Mouse (Mus musculus) skeletal muscle tissue, adult 2 months (tissue): ENCODE data around the gene Tcf25.

ENCODE experiments used
- DNase-seq: peaks from one replicate; pipeline ENCODE4 v3.0.0-alpha.2; 2012; ENCODE audit warnings: low read depth, low spot score

Tcf25 gene

DNA sequence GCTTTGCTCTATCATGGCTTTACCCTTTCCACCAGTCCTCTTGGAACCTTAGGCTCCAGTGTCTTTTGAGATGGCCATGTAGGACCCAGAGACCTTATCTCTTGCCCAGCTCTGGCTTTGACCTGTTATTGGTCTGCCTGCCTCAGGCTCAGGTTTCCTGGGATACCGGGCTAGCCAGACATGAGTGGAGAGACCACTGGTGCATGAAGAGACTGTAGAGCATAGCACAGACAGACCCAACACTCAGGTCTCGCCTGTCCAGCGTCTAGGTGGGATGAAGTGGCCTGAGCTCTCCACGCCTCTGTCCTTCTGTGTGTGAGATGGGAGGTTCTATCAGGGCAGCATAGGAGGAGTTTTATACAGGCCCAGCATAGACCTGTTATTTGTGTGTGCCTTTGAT is 24.5 kb upstream of the Tcf25 start:
- DNase-seq = no peak

DNA sequence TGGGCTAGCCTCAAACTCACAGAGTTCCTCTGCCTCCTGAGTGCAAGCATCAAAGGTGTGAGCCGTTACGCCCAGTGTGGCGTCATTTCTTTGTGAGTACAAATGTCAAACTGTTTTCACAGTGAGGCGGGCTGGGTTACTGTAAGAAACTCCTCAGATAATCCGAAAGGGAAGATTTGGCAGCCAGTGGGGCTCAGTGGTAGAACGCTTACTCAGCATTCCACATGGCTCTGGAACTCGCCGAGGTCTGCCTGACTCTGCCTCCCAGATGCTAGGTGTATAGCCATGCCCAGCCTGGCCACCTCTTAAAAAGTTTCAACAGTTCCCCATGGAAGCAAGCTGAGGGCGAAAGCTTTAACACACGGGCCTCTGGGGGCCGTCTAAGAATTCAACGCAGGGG is 21.4 kb upstream of the Tcf25 start:
- DNase-seq = no peak

DNA sequence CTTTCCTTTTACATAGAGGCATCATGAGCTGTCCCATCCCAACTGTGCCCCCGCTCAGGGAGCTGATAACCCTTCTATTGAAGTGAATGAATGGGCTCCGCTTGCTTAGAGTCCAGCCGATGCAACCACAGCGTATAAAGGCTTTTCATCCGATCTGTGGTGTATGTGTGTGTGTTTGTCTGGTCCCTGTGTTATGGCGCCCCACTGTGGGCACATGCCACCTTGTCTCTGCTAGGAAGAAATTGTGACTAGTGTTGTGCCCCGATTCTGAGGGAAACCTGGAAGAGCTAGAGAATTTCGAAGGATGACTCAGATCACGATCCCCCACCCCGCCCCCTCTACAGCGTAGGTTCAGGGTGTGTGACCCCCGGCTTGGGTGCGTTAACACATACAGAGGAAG is 20.8 kb upstream of the Tcf25 start:
- no peak for DNase-seq

DNA sequence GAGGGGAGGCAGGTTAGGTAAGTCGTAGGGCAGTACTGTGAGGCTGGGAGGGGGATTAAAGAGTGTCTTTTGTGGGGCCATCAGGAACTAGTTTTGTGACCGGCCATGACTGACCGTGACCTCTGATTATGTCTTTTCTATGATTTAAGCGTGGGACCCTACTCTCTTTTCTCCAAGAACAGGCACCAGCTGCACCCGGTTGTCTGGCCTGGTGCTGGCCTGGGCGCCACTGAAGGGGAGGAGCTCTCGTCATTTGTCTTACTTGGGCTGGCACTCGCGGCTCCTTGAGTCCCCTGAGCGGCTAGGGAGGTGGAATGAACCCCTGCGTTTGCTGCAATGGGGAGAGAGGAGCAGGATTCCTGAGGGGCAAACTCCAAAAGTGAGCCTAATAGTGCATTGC is 20.3 kb upstream of the Tcf25 start:
- DNase-seq = no peak

DNA sequence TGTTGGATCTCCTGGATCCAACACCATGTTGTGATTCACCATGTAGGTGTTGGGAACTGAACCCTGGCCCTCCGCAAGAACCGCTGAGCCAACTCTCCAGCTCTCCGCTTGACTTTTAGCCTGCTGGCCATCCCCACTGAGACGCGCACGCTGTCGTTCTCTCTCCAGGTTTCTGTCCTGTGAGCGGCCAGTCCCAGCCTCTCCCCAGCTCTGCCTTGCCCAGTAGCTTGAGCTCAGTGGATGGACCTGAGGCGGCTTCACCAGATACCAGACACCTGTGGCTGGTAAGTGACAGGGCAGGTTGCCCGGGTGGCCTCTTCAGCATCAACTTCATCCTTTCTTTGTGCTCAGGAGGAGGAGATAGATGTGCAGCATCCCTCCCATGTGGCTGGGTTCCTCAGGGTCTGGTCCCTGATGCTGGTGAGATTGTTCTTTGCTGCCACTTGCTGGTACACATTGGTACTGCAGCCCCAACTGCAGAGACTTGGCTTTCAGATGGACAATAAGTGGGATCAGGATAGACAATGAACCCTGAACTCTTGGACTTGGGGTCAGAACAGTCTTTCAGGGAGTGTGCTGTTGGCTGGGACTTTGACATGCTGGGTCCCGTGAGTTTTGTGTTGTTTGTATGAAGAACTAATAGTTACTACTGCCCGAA is 12.3 kb upstream of the Tcf25 start:
- DNase-seq = peak; percentile 36

DNA sequence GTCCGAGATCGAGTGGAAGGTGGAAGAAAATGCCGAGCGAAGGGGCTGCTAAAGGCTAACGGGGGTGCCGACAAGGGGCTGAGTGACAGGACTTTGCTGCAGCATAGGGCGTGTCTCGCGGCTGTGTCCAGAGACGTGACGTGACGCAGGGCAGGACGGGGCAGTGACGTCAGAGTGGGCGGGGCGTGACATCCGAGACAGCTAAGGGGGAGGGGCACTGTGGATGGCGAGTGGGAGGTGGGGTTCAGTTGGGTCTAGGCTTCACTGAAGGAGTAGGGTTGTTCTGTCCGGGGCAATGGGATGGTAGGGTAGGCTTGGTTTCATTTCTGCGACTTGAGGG is 656 bp downstream of the Tcf25 start:
- DNase-seq = peak; percentile 91

DNA sequence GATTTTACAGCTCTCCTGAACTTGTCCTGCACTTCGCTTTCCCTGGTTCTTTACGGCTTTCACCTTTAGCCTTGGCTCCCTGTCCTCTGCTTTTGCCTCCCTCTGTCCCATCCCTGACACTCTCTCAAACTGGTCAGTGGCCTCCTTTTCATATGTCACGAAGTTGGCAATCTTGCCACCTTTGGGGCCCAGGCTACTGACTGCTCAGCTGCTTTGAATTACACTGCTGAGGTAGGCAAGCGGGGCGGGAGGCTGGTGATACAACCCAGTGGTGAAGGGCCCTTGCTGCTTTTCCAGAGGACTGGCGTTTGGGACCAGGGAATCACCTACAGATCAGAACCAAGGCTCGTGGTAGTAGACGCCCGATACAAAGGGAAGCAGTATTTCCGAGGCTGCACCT is 2.1 kb downstream of the Tcf25 start:
- DNase-seq = peak; percentile 68

DNA sequence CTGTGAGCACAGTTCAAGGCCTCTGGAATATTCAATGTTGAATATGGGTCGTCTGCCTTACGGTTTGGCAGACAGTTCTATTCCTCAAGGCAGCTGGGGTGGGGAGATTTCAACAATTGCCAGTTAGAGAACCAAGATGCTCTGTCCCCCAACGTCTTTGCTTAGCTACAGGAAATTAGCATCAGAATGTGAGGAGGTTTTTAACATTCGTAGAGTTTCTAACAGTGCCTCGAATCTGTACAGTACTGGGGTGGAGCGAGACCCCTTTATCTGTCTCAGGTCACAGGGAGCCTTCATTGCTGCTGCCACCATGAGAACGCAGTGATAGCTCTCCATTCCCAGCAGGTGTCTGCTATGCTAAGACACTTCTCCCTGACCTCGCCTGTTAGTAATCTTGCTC is 2.6 kb downstream of the Tcf25 start:
- DNase-seq = no peak

DNA sequence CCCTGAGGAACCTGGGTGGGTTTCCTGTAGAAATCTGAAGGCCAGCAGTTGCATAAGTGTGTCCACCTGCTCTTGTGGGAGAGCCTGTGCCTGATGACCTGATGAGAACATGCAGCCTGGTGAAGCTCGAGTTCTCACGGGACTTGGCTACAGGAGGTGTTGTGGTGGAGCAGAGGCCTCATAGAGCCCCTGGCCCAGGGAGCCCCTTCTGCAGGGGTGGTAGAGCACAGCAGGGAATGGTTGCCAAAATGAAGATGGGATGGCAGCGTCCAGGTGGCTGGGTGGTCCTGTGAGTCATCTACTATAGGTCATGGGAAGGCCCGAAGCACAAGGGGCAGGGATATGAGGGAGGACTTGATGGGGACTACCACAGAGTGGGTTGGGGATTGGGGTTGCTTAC is 8.2 kb downstream of the Tcf25 start:
- DNase-seq = no peak

DNA sequence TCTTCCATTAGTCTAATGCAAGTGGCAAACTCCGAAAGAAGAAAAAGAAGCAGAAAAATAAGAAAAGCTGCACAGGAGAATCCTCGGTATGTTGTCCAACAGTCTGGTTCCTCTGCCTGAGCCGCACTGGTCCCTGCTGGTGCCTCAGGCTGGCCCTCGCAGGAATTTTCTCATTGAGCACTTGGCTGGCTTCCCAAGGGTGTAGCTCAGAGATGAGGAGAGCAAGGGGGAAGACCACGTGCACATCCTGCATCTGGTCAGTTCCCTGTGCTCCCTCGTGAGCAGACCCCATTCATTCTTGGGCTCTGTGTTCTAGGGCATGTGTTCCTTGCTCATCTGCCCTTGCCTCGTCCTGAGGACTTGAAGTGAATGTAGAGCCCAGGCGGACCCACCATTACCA is 9.0 kb downstream of the Tcf25 start:
- no peak for DNase-seq

DNA sequence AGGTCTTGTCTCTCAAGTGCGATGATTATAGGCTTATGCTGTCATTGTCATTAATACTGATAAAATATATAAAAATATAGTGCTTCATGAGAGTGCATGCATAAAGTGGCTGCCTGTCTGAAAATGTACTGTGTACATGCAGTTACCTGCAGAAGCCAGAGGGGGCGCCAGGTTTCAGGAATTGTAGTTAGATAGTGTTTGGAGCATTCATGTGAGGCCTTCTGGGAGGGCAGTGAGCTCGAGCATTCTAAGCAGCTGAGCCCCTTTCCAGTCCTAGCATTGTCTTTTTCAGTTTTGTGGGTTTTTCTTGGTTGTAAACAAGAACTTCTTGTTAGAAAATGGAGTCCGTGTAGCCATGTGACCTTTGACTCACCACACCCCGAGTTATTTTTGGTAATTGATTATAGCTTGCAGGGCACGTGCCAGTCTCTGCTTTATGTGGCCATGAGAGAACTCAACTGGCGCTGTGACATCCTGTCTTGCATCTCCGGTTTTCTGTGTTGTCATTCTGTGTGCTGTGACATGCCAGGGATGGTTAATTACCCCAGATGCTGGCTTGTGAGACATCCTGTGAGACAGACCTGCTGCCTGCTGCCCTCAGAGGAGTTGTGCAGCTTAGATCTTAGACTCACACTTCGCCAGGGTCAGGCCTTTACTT is 11.5 kb downstream of the Tcf25 start:
- DNase-seq = no peak

DNA sequence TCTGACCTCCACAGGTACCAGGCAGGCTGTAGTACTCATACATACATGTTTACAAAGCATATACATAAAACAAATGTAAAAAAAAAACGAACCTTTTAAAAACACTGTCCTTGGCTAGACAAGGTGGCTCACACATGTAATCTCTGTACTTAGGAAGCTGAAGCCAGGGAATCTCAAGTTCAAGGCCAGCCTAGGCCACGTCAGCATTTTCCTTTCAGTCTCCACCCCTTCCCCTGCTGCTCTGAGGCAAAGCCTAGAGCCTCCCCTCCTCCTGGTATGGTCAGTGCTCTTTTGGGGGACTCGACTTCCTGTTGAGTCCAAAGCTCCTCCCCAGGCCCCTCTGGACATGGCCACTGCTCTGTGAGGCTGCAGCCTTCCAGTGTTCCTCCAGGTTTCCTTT is 13.5 kb downstream of the Tcf25 start:
- DNase-seq = no peak

DNA sequence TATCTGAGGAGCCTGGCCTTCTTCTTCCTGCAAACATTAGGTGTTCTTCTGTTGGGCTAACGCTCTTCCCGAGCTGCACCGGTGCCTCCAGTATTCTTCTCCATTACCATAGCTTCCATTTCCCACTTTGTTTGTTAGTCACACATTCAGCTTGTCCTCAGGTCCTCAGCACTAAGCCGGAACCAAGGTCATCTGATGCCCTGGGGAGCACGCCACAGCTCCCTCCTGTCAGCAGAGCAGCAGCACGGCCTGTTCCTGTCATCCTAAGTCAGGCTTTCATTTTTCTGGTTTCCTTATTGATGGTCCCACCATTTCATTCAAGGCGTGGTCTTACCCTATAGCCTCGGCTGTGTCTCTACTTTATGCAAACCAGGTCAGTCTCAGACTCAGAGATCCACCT is 14.2 kb downstream of the Tcf25 start:
- no peak for DNase-seq

DNA sequence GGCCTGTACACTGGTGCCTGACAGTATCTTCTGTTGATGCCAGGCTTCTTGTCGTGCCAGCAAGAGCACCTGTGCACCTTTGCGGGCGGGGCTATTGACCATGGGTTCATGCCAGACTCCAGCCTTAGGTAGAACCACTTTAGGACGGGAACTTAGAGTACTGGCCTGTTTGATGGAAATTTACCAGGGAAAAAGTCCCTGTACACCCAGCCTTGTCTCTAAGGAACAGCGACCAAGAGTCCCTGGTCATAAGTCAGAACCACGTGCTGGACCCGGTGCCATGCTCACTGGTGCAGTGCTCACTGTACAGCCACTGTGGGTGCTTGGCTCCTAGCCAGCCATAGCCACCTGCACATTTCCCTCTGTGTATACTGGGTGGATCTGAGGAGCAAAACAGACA is 15.5 kb downstream of the Tcf25 start:
- DNase-seq = no peak

DNA sequence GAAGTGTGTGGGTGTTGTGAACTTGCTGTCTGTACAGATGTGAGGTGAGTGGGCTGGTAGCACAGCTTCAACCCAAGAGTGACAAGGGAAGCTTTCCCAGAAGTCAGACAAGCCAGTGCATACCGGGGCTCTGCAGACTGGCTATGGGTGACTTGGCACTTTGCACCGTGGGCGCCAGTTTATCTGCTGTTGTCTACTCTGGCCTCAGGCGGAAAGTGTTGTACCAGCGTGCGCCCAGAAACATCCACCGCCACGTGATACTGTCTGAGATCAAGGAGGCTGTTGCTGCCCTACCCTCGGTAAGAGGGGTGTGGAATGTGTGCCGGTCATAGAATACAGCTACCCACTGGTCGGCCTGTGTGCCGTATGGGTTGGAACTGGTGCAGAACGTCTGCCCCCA is 24.8 kb downstream of the Tcf25 start:
- DNase-seq = no peak

DNA sequence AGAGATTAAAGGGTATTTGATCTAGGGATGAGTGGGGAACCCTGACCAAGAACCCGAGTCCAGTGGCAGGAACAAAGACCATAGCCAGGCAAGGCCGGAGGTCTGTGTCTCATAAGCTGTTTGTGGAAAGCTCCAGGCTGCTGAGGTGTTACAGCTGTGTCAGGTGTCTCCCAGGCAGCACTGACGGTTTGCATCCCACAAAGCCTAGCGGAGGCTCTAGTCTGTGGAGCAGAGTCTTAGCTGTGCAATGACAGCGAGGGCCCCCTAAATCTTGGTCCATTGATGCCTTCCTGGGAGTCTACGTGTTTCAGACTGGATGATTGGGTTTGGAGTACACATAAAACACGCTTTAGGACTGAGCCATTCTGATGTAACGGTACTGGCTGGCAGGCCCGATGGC is 28.4 kb downstream of the Tcf25 start:
- DNase-seq = no peak

DNA sequence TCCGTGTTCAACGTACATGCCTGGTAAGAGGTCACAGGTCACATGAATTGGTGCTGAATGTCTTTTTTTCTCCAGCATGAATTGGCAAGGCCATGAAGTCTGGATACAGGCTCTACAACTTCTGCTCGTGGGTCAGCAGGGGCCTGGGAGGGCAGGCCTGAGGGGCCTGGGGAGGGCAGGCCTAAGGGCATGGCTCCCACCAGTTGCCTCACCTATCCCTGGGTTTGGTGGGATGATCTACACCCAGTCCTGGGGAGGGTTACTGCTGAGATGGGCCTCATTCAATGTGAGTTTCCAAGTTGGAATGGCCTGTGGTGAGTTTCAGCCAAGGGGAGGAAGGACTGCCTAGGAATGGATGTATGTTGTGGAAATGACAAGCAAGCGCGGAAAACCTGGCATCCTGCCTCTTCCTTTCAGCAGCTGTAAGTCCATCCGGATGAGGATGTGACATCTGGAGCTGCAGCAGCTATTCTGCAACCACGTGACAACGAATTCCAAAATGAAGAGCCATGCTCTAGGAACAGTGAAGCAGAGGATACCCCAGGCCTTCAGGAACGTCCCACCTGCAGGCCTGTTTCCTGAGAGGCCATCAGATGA is 29.3 kb downstream of the Tcf25 start:
- no peak for DNase-seq

DNA sequence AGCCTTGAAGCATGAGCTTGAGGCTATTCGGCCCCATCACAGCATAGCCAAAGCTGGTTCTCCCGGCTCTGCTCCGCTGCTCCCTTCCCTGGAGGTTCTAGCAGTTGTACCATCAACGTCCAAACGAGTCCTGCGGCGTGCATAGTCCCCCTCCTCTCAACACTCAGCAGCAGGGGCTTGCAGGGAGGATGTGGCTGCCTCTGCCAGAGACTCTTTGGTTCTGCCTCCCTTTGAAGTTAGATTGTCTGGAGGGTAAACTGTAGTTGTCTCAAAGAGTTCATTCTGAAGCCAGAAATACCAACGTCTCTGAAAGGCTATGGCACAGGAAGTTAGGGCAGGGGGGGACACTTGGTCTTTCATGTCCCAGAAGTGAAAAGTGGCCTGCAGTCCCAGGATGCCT is 31.0 kb downstream of the Tcf25 start:
- DNase-seq = no peak

DNA sequence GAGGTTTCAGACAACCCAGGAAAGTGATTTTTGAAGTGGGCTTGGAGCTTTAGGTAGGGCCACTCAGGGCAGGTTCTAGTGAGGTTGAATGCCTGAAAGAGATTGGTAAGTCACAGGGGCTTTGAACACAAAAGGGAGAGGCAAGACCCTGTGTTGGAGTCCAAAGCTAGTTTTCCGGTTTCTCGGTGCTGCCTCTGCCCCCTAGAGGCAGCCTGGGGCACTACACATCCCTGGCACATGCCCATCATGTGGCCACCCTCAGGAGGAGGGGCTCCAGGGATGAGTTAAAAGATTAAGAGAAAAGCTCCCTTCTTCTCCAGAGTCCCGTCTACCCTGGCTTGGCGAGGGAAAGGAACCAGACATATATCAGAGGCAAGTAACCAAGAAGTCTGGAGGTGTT is 33.2 kb downstream of the Tcf25 start, which contains the start of gene Mc1r:
TSS of gene Mc1r (plus strand) at position 322 of the 400 bp plus-strand sequence.
- no peak for DNase-seq

DNA sequence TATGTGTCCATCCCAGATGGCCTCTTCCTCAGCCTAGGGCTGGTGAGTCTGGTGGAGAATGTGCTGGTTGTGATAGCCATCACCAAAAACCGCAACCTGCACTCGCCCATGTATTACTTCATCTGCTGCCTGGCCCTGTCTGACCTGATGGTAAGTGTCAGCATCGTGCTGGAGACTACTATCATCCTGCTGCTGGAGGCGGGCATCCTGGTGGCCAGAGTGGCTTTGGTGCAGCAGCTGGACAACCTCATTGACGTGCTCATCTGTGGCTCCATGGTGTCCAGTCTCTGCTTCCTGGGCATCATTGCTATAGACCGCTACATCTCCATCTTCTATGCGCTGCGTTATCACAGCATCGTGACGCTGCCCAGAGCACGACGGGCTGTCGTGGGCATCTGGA is 34.1 kb downstream of the Tcf25 start:
- DNase-seq = no peak

DNA sequence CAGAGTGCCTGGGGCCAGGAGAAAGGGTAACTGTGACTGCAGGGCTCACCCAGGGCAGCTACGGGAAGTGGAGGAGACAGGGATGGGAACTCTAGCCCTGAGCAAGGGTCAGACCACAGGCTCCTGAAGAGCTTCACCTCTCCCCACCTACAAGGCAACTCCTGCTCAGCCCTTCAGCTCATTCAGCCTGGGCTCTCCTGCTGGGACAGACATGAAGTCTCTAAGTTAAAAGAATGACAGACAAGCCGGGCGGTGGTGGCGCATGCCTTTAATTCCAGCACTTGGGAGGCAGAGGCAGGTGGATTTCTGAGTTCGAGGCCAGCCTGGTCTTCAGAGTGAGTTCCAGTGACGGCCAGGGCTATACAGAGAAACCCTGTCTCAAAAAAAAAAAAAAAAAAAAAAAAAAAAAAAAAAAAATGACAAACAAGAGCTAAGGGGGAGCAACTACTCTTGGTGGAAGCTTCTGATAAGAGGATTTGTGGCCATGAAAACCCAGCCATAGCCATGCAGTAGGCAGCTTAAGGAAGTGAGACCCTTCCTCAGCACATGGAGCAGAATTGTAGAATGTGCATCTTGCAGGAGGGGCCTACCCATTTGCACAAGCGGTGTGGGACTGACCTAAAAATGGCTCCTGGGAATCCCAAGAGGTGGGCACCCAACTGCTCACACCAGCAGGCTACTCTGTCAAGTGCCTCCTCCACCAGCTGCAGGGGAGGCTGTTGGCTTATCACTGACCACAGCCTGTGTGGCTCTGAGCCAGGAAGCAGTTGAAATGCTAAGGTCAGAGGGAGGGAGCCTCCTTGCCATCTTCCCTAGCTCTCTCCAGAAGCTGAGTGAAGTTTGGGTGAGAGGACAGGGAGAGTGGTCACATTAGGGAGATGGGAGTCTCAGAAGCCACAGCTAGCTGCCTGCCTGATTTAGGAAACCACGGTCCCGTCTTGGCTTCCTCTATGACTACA is 35.3 kb downstream of the Tcf25 start:
- no peak for DNase-seq

DNA sequence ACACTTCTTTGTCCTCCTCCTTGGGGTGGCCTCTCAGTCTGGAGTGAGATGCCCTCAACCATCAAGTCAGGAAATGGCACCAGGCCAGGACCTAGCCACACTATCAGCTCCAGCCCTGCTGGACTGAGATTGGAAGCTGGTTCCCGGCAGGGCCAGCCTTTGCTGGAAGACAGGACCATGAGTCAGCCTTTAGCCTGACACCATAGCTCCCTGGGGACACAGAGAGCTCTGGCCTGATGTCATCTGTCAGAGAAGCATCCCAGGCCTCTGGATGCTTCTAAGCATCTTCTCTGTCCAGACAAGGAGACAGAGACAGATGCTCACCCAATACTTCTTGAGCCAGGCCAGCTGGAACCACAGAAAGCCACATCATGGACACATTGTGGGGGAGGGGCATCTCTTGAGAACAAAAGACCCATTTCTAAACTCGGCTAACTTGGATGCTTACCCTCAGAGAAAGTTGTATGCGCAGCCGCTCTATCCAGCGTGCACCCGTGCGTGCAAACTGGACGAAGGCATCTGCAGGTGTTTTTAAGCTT is 36.6 kb downstream of the Tcf25 start:
- DNase-seq = peak; percentile 60
